Mouse (Mus musculus) pancreas, adult 10 weeks (tissue): Measurements from ENCODE around the gene Dpyd. TPM values are rescaled to one million over a fixed set of nuclear protein-coding genes. Genes with fewer than 3 reads are reported as not detected.

Experiments
- polyA plus RNA-seq: library from polyadenylated mRNA; stranded (reverse); fragments of 350-450 nt; fragmentation: Illumina TruSeq; extraction: RNeasy Lipid Tissue Mini Kit (QIAGEN cat#74804); gene quantifications from one replicate; pipeline ENCODE4 v1.2.3, GENCODE M21; 2015; ENCODE audit warnings: low read depth, low replicate concordance; ENCODE audit not compliant: insufficient read depth

Gene Dpyd
- 0.90 TPM for polyA plus RNA-seq

DNA sequence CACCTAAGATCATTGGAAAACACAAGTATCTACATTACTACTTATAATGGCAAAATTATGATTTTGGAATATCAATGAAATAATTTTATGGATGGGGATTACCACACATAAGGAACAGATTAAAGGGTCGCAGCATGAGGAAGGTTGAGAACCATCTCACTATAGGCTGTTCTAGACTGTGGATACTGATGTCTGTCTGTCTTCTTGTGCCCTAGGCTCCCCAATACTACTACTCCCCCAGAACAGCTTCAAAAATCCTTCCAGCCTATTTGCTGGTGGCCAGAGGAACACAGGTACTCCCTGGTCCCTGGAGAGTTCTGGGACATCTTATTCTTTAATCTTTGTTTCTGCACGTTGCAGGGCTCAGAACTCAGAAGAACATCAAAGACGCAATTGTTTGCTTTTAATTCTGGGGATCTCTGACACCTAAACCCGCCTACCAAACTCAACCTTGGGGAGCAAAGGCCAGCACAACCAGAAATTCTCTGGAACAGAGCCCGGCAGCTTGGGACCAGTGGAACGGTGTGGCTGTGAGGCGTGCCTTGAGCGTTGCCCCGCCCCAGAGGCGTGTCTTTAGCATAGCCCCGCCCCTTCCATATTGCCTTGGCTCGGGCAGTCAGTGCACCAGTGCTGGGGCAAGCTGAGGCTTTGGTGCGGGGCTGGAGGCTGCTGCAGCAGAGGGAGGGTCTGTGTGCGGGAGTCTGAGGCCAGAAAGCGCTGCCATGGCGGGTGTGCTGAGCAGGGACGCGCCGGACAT is at the start of gene Dpyd:
TSS of gene Dpyd (plus strand) at position 576 of the 757 bp plus-strand sequence.

